Mouse (Mus musculus): Measurements from ENCODE around the gene Pkd1l1. TPM values are rescaled to one million over a fixed set of nuclear protein-coding genes. Genes with fewer than 3 reads are reported as not detected.

The Pkd1l1 gene
- total RNA-seq (2014; fragmentation: Nextera tagmentation) (0.11 TPM in 1 of 2 replicates, not detected in the other), total RNA-seq (2017) (not detected in 2 replicates)

GRCm38 (mm10) chr11:8973166-8973565 is at the start of gene Pkd1l1:
TSS of gene Pkd1l1 (minus strand) at chr11:8973266.
- ATAC-seq (replicated peaks; ENCODE audit: low FRiP score, low TSS enrichment, poor library complexity, severe bottlenecking), result no peak

GRCm38 (mm10) chr11:9020207-9020606 is 47.1 kb upstream of the Pkd1l1 start:
- no peak for ATAC-seq (replicated peaks; ENCODE audit: low FRiP score, low TSS enrichment, poor library complexity, severe bottlenecking)

GRCm38 (mm10) chr11:9018491-9019267 is 45.6 kb upstream of the Pkd1l1 start:
- no peak for ATAC-seq (replicated peaks; ENCODE audit: low FRiP score, low TSS enrichment, poor library complexity, severe bottlenecking)

GRCm38 (mm10) chr11:9014740-9015139 is 41.7 kb upstream of the Pkd1l1 start:
- ATAC-seq (replicated peaks; ENCODE audit: low FRiP score, low TSS enrichment, poor library complexity, severe bottlenecking), result no peak

- ATAC-seq (replicated peaks; ENCODE audit: low FRiP score, low TSS enrichment, poor library complexity, severe bottlenecking), result 0 out of 2 replicates have a peak, but pooled peaks have one; percentile 0
Observed at GRCm38 (mm10) chr11:9011348-9011747, 38.3 kb upstream of the Pkd1l1 start.

- peak; percentile 95 for ATAC-seq (replicated peaks; ENCODE audit: low FRiP score, low TSS enrichment, poor library complexity, severe bottlenecking)
Observed at GRCm38 (mm10) chr11:9010853-9011339, 37.8 kb upstream of the Pkd1l1 start, which contains the start of gene Hus1. TSS of gene Hus1 (minus strand) at chr11:9011191.

- ATAC-seq (replicated peaks; ENCODE audit: low FRiP score, low TSS enrichment, poor library complexity, severe bottlenecking), result peak; percentile 80
Observed at GRCm38 (mm10) chr11:9010416-9010815, 37.4 kb upstream of the Pkd1l1 start.

GRCm38 (mm10) chr11:9008761-9009160 is 35.7 kb upstream of the Pkd1l1 start:
- ATAC-seq (replicated peaks; ENCODE audit: low FRiP score, low TSS enrichment, poor library complexity, severe bottlenecking), result no peak

- no peak for ATAC-seq (replicated peaks; ENCODE audit: low FRiP score, low TSS enrichment, poor library complexity, severe bottlenecking)
Observed at GRCm38 (mm10) chr11:8988084-8988483, 15.0 kb upstream of the Pkd1l1 start.

GRCm38 (mm10) chr11:8986058-8986457 is 13.0 kb upstream of the Pkd1l1 start:
- ATAC-seq (replicated peaks; ENCODE audit: low FRiP score, low TSS enrichment, poor library complexity, severe bottlenecking), result no peak

GRCm38 (mm10) chr11:8983237-8983861 is 10.3 kb upstream of the Pkd1l1 start:
- ATAC-seq (replicated peaks; ENCODE audit: low FRiP score, low TSS enrichment, poor library complexity, severe bottlenecking), result peak; percentile 86

GRCm38 (mm10) chr11:8978154-8978553 is 5.1 kb upstream of the Pkd1l1 start:
- ATAC-seq (replicated peaks; ENCODE audit: low FRiP score, low TSS enrichment, poor library complexity, severe bottlenecking), result no peak

- 0 out of 2 replicates have a peak, but pooled peaks have one; percentile 39 for ATAC-seq (replicated peaks; ENCODE audit: low FRiP score, low TSS enrichment, poor library complexity, severe bottlenecking)
Observed at GRCm38 (mm10) chr11:8972093-8972492, 973 bp downstream of the Pkd1l1 start.

GRCm38 (mm10) chr11:8970509-8970908 is 2.6 kb downstream of the Pkd1l1 start:
- peak; percentile 92 for ATAC-seq (replicated peaks; ENCODE audit: low FRiP score, low TSS enrichment, poor library complexity, severe bottlenecking)

GRCm38 (mm10) chr11:8968094-8968493 is 5.0 kb downstream of the Pkd1l1 start:
- ATAC-seq (replicated peaks; ENCODE audit: low FRiP score, low TSS enrichment, poor library complexity, severe bottlenecking), result 0 out of 2 replicates have a peak, but pooled peaks have one; percentile 42

- no peak for ATAC-seq (replicated peaks; ENCODE audit: low FRiP score, low TSS enrichment, poor library complexity, severe bottlenecking)
Observed at GRCm38 (mm10) chr11:8958572-8958971, 14.5 kb downstream of the Pkd1l1 start.

- no peak for ATAC-seq (replicated peaks; ENCODE audit: low FRiP score, low TSS enrichment, poor library complexity, severe bottlenecking)
Observed at GRCm38 (mm10) chr11:8958108-8958507, 15.0 kb downstream of the Pkd1l1 start.

GRCm38 (mm10) chr11:8957023-8957422 is 16.0 kb downstream of the Pkd1l1 start:
- ATAC-seq (replicated peaks; ENCODE audit: low FRiP score, low TSS enrichment, poor library complexity, severe bottlenecking), result 0 out of 2 replicates have a peak, but pooled peaks have one; percentile 63

GRCm38 (mm10) chr11:8955678-8956077 is 17.4 kb downstream of the Pkd1l1 start:
- no peak for ATAC-seq (replicated peaks; ENCODE audit: low FRiP score, low TSS enrichment, poor library complexity, severe bottlenecking)

GRCm38 (mm10) chr11:8949765-8950430 is 23.2 kb downstream of the Pkd1l1 start:
- ATAC-seq (replicated peaks; ENCODE audit: low FRiP score, low TSS enrichment, poor library complexity, severe bottlenecking), result no peak
